Mouse (Mus musculus) liver, postnatal 0 days (tissue): ENCODE data around the gene Gm10197.

ENCODE experiments used
- CTCF ChIP-seq: sonication (generic); IDR thresholded peaks from 2 replicates; pipeline ENCODE4 v1.5.1; 2016; ENCODE audit warnings: antibody characterized with exemption, low read depth
- EP300 ChIP-seq: IDR thresholded peaks from 2 replicates; pipeline ENCODE4 v1.6.1; 2016; ENCODE audit warnings: antibody characterized with exemption, low read depth, mild to moderate bottlenecking

DNA sequence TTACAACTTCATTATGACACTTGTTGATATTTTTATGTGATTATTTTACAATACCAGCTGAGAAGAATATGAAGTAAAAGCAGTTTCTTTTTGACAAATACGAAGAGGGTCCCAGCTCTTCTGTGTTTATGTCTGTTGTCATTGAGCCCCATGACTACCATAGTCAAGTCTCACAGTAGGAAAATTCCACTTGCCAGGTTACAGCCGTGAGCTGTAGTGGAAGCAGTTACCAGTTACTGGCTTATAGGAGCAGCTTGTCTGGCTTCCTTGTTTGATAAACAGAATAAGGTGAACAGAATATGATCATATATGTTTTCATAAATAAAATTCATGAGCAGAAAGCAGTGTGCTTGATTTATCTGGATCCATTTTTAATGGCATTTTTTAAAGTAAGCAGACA, 7.0 kb downstream of the Gm10197 start:
- TF ChIP-seq CTCF (no peak), EP300 (no peak)
